Mouse (Mus musculus) cerebellum, adult 2 months (tissue): ENCODE measurements around the gene Rnf121. TPM values are rescaled to one million over a fixed set of nuclear protein-coding genes. Genes with fewer than 3 reads are reported as not detected.
A peak's percentile ranks its signal among the peaks of the same experiment; 100 is the strongest.

Experiments used
- DNase-seq, 2 experiments: peaks; one replicate each; pipeline ENCODE4 v3.0.0; 2021
- H3K27ac ChIP-seq: fragments of 200-500 bp; 2 replicates; pipeline ENCODE4 v1.5.1; 2012; ENCODE audit warnings: low read length, control low read depth, inconsistent platforms; ENCODE audit not compliant: insufficient read depth
- H3K27me3 ChIP-seq: fragments of 200-500 bp; 2 replicates; pipeline ENCODE4 v1.6.1; 2012; ENCODE audit warnings: inconsistent platforms, mild to moderate bottlenecking, low read length, moderate library complexity; ENCODE audit not compliant: control insufficient read depth, insufficient read depth
- H3K4me1 ChIP-seq: fragments of 200-500 bp; 2 replicates; pipeline ENCODE4 v1.6.1; 2011; ENCODE audit warnings: low read length; ENCODE audit not compliant: control insufficient read depth, insufficient read depth
- H3K4me3 ChIP-seq: fragments of 200-500 bp; replicated peaks from 2 replicates; pipeline ENCODE3; 2011; ENCODE audit warnings: mild to moderate bottlenecking, low read depth, low read length, control low read depth; ENCODE audit not compliant: insufficient read depth
- CTCF ChIP-seq: fragments of 200-500 bp; IDR thresholded peaks from 2 replicates; pipeline ENCODE4 v1.5.1; 2011; ENCODE audit warnings: low read depth, mild to moderate bottlenecking, control low read depth, low read length, moderate library complexity, borderline replicate concordance; ENCODE audit not compliant: insufficient read depth
- POLR2A ChIP-seq: fragments of 200-500 bp; IDR thresholded peaks from 2 replicates; pipeline ENCODE4 v1.6.1; 2011; ENCODE audit warnings: low read length, control low read depth, borderline replicate concordance; ENCODE audit not compliant: insufficient read depth
- WGBS: fragments of 180-500 bp; shearing (Covaris S2); methylation state at CpG from one replicate; pipeline ENCODE4 v1.1.7; 2018; 5-methylcytosine and 5-hydroxymethylcytosine counted together
- polyA plus RNA-seq: library from polyadenylated mRNA; depleted of rRNA; stranded (reverse); fragments of >200 nt; gene quantifications from 2 replicates; pipeline ENCODE4 v1.2.3, GENCODE M21; 2012

The Rnf121 gene
- polyA plus RNA-seq, 1 experiment = 66.6 TPM

DNA sequence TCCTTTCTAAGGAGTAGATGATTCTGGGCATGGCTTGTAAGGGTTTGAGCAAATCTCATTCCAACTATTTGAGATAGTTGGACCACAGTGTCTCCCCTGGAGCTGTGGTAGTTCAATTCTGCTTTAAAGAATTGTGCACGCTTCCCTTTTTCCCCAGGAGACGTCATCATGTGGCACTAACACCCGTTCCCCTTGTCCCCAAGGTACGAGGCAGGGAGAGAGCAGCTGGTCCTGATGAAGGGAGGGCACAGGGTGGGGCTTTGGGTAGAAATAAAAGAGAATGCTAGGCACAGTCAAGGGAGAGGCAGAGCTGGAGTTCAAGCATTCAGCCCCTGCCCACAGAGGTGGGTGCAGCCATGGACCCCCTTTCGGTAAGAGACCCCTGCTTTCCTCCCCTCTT is 17.5 kb upstream of the Rnf121 start, which contains the start of gene Trpc2:
Gene Trpc2, plus strand, starts transcription at position 301 of the 400 bp plus-strand sequence.
- H3K27ac ChIP-seq = no peak within 1 kb of the TSS
- DNase-seq = no peak
- no peak for TF ChIP-seq CTCF
- no peak for TF ChIP-seq POLR2A
- H3K4me3 ChIP-seq = no peak within 1 kb of the TSS
- WGBS = 57% methylated on average over 5 of the region's 5 CpGs
- H3K27me3 ChIP-seq = no peaks in the 10 kb centered on the region
- H3K4me1 ChIP-seq = peaks cover 4% of the 10 kb centered on the region

DNA sequence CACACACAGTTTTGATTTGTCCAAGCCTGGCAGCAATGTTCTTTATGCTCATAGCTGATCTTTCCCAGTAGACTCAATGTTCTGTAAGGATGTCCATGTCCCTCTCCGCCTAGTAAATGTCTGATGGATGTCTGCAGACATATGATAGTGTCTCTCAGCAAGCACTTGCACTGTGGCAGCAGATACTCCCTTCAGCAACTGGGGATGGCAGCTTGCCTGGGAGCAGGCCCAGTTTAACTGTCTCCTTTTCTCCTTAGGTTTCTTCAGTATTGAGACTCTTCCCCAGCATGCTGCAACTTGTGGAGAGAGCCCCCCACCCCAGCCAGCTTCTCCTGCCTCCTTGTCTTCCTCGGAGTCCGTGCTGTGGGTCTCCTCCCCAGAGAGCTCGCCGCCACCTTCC is 16.5 kb upstream of the Rnf121 start:
- no peak for TF ChIP-seq CTCF
- TF ChIP-seq POLR2A = no peak
- 94% methylated on average over 5 of the region's 5 CpGs for WGBS
- H3K27me3 ChIP-seq = no peaks in the 10 kb centered on the region
- DNase-seq = no peak
- no peak overlapping the region for H3K4me3 ChIP-seq
- no peak overlapping the region for H3K27ac ChIP-seq
- no peaks in the 10 kb centered on the region for H3K4me1 ChIP-seq

DNA sequence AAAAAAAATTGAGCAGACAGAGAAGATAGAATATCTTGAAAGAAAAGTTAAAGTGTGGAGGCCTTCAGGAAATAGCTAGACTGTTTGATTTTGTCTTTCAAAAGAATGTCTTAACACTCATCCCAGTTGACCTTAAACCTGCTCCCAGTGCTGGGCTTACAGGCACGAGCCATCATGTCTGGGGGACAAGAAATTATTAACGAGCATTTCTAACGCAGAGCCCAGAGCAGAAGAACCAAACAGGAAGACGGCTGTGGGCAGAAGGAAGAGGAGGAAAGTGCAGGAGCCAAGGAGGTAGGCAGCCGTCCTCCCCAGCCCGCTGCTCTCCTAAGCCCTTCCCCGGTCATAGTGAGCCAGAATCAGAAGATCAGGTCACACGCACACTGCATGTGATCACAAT is 15.0 kb upstream of the Rnf121 start:
- Histone ChIP-seq H3K4me3 (no peak overlapping the region), H3K27ac (no peak overlapping the region), H3K4me1 (no peaks in the 10 kb centered on the region), H3K27me3 (no peaks in the 10 kb centered on the region)
- WGBS = 91% methylated on average over 8 of the region's 8 CpGs
- TF ChIP-seq CTCF (no peak), POLR2A (no peak)
- no peak for DNase-seq

DNA sequence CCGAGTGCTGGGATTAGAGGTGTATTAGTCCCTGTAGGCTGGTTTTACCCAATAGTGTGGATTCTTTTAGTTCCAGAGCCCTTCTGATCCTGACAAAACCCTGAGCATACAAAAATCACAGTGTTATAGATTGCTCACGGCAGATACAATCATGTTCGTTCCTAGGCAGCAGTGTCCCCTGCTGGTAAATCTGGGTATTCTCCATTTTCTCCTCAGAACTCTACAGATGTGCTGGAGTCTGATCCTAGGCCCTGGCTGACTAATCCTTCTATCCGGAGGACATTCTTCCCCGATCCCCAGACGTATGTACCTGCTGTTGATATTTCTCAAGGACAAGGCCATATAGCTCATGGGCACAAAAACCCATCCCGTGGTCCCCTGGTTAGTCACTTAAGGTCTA is 13.2 kb upstream of the Rnf121 start:
- WGBS = 67% methylated on average over 7 of the region's 7 CpGs

DNA sequence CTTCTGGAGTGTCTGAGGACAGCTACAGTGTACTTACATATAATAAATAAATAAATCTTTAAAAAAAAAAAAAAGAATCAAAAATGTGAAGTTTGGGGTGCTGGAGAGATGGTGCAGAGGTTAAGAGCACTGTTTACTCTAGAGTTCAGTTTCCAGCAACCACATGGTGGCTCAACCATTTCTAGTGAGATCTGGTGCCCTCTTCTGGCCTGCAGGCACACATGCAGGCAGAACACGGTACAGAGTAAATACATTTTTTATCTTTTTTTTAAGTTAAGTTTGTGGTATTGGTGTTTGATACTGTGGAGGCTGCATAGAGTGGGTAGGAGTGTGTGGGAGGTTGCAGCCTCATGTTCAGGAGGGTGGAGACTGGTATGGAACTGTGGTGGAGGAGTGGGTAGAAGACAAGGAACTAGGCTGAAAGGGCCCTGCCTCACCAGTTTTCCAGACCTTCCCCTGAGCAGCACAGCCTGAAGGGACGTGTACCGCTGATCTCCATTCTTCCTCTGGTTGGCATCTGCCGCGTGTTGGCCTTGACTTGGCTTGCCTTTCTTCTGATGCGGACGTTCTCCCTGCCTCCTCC is 11.5 kb upstream of the Rnf121 start:
- DNase-seq = no peak
- WGBS = 68% methylated on average over 7 of the region's 7 CpGs
- no peaks in the 10 kb centered on the region for H3K27me3 ChIP-seq
- H3K4me1 ChIP-seq = no peaks in the 10 kb centered on the region
- no peak overlapping the region for H3K27ac ChIP-seq
- TF ChIP-seq POLR2A = no peak
- peak; percentile 58; the same call in 1 of the 2 replicates for TF ChIP-seq CTCF
- H3K4me3 ChIP-seq = no peak overlapping the region

More for the DNA sequence above, 13.2 kb upstream of the Rnf121 start:
- Histone ChIP-seq H3K27me3 (no peaks in the 10 kb centered on the region), H3K4me1 (no peaks in the 10 kb centered on the region), H3K4me3 (no peak overlapping the region), H3K27ac (no peak overlapping the region)
- DNase-seq = peak; percentile 33 to 36
- TF ChIP-seq POLR2A = no peak
- TF ChIP-seq CTCF = peak; percentile 47; the same call in 1 of the 2 replicates

DNA sequence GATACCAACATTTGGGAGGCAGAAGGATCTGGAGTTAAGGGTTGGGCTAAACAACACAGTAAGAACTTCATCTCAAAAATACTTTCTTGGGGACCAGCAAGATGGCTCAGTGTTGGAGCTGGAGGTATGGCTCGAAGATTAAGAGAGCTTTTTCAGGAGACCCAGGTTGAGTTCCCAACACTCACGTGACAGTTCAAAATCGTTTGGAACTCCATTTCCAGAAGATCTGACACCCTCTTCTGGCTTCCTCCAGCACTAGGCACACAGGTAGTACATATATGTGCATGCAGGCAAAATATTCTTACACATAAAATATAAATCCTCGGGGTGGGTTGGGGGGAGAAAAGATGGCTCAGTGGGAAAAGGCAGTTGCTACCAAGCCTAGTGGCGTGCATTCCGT is 1.1 kb upstream of the Rnf121 start:
- 58% methylated on average over 6 of the region's 6 CpGs for WGBS
- no peaks in the 10 kb centered on the region; the same call in 1 of the 2 replicates for H3K4me1 ChIP-seq
- no peak overlapping the region for H3K4me3 ChIP-seq
- H3K27ac ChIP-seq = no peak overlapping the region
- no peak for TF ChIP-seq POLR2A
- TF ChIP-seq CTCF = no peak
- DNase-seq = no peak
- no peaks in the 10 kb centered on the region for H3K27me3 ChIP-seq

DNA sequence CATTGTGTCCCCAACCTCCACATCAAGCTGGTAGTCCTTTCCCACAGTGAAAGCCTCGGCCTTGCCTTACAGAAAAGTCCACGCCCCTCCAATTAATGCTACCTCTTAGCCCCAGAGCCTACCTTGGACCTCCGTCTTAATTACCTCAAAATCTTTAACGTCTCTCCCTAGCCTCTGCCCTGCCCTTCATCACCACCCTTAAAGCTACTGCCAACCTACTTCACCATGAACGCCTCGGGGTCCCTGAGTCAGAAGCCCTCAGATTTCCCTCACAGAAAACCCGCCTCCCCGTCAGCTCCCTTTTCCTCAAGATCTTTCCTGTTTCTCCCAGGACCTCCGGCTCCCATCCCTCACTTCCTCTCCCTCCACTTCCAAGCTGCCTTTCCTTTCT is 619 bp downstream of the Rnf121 start:
- Histone ChIP-seq H3K27me3 (no peaks in the 10 kb centered on the region), H3K4me3 (peak overlapping the region; percentile 72), H3K4me1 (no peaks in the 10 kb centered on the region; the same call in 1 of the 2 replicates), H3K27ac (peak overlapping the region; percentile 57)
- WGBS = 2% methylated on average over 9 of the region's 9 CpGs
- TF ChIP-seq POLR2A (no peak), CTCF (no peak)
- no peak for DNase-seq

DNA sequence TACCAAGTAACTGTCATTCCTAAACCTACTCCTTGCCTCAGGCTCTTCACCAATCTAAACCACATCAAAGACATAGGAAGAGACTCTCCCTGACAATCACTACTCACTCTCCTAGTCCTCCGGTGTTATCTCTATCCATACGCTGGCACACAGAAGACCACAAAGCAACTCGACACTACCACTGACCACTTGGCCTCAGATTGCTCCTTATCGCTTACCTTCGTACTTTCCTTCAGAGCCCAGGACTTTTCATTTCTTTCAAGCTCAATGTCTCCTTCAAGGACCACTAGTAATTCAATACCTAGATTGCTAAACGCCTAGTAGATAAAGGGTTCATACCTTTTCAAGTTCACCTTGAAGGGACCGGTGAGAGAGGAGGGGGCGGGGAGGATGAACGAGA is 1.4 kb downstream of the Rnf121 start:
- no peak overlapping the region for H3K27ac ChIP-seq
- no peaks in the 10 kb centered on the region; the same call in 1 of the 2 replicates for H3K4me1 ChIP-seq
- TF ChIP-seq CTCF = no peak
- TF ChIP-seq POLR2A = no peak
- DNase-seq = no peak
- WGBS = 88% methylated on average over 9 of the region's 9 CpGs
- H3K27me3 ChIP-seq = no peaks in the 10 kb centered on the region
- H3K4me3 ChIP-seq = peak overlapping the region; percentile 72

DNA sequence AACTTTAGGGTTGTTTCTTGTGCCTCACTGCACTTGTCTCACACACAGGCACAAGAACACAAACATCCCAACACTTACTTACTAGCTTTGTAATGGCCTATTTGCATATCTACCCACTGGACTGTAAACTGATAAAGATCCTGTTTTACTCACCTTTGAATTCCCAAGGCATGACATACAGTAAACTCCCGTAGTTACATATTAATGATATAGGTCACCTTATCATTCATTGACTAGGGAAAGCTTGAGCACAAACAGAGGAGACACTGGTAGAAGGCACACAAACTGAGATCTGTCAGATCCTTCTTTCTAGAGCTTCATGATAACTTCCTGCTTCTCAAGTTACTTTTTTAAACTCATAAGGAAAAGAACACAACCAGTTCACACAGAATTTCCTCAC is 3.1 kb downstream of the Rnf121 start:
- Histone ChIP-seq H3K27ac (no peak overlapping the region), H3K4me1 (no peaks in the 10 kb centered on the region; the same call in 1 of the 2 replicates), H3K4me3 (no peak overlapping the region), H3K27me3 (no peaks in the 10 kb centered on the region)
- no peak for TF ChIP-seq CTCF
- no peak for TF ChIP-seq POLR2A
- DNase-seq = no peak
- 92% methylated on average over 1 of the region's 1 CpGs for WGBS
